Mouse (Mus musculus) embryonic facial prominence, embryonic 12.5 days (tissue): ENCODE results near the gene Rims4. TPM values are rescaled to one million over a fixed set of nuclear protein-coding genes. Genes with fewer than 3 reads are reported as not detected.

Experiments used
- ATAC-seq: fragments of 200-750 bp; cut with Nextera tagmentation; 2 replicates; pipeline ENCODE4 v1.8.0; 2017; ENCODE audit not compliant: insufficient number of reproducible peaks, insufficient read depth, low FRiP score, low TSS enrichment
- H3K27ac ChIP-seq: fragments of 300-500 bp; sonication (generic); 2 replicates; pipeline ENCODE4 v1.5.1; 2016; ENCODE audit warnings: mild to moderate bottlenecking
- H3K27me3 ChIP-seq: fragments of 300-500 bp; sonication (generic); 2 replicates; pipeline ENCODE4 v1.6.1; 2016; ENCODE audit warnings: mild to moderate bottlenecking, moderate library complexity
- H3K36me3 ChIP-seq: fragments of 300-500 bp; sonication (generic); 2 replicates; pipeline ENCODE4 v1.6.1; 2016; ENCODE audit warnings: mild to moderate bottlenecking
- H3K4me1 ChIP-seq: fragments of 300-500 bp; sonication (generic); 2 replicates; pipeline ENCODE4 v1.6.1; 2016
- H3K4me2 ChIP-seq: fragments of 300-500 bp; sonication (generic); replicated peaks from 2 replicates; pipeline ENCODE4 v1.6.1; 2016; ENCODE audit warnings: mild to moderate bottlenecking, moderate library complexity
- H3K4me3 ChIP-seq: fragments of 300-500 bp; sonication (generic); 2 replicates; pipeline ENCODE4 v1.5.1; 2016; ENCODE audit warnings: mild to moderate bottlenecking
- H3K9ac ChIP-seq: fragments of 300-500 bp; sonication (generic); 2 replicates; pipeline ENCODE4 v1.6.1; 2016; ENCODE audit warnings: mild to moderate bottlenecking, moderate library complexity
- H3K9me3 ChIP-seq: fragments of 300-500 bp; sonication (generic); 2 replicates; pipeline ENCODE4 v1.6.1; 2016; ENCODE audit warnings: mild to moderate bottlenecking, moderate library complexity
- WGBS: fragments of 180-500 bp; shearing (Covaris S2); methylation state at CpG from one replicate; pipeline ENCODE4 v1.1.7; 2016; 5-methylcytosine and 5-hydroxymethylcytosine counted together
- polyA plus RNA-seq: library from polyadenylated mRNA; unstranded; fragments of >200 nt; fragmentation: Nextera tagmentation; extraction: Ambion mirVana; gene quantifications from 2 replicates; pipeline ENCODE4 v1.2.1, GENCODE M21; 2016

Rims4 gene
- polyA plus RNA-seq, 1 experiment from 2014 or later = 0.73 TPM

GRCm38 (mm10) chr2:163889411-163889810, 29.1 kb downstream of the Rims4 start:
- 34% methylated on average over 6 of the region's 6 CpGs for WGBS
- Histone ChIP-seq H3K9ac (no peak overlapping the region), H3K36me3 (no peaks in the 10 kb centered on the region), H3K27me3 (no peaks in the 10 kb centered on the region), H3K4me2 (no peak overlapping the region), H3K4me3 (no peak overlapping the region), H3K9me3 (no peaks in the 10 kb centered on the region), H3K27ac (no peak overlapping the region), H3K4me1 (no peaks in the 10 kb centered on the region)
- ATAC-seq = no peak

DNA sequence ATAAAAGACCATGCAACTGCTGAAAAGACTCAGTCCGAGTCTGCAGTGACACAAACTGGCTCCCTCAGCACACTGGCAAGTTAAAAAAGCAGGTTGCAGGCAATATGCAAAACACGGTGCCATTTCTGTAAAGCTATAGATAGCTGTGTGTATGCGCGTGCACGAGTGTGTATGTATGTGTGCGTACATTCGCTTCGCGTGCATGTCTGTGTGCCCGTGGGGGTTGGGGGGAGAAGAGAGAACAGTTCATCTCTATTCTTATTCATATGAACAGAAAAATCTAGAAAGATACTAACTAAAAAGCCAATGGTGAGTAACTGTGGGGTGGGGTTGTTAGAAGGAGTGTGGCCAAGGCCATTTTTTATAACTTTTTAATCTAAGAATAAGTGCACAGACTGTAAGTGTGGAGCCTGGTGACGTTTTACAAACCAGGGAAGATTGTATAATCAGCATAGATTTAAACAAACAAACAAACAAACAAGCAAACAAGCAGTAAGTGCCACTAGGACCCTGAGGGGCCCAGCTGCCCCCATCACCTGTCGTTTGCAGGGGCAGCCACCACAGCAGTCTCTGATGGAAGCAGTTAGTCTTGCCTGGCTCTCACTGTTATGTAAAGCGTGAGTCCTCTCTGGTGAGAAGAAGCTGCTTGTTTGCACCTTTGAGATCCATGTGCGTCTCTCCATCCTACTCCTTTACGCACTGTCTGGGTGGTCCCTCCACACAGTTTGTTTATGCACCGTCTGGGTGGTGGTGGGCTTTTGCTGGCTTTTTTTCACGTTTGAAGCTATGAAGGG, 35.4 kb downstream of the Rims4 start:
- no peak overlapping the region for H3K4me2 ChIP-seq
- ATAC-seq = no peak
- H3K4me3 ChIP-seq = no peak overlapping the region
- 71% methylated on average over 17 of the region's 17 CpGs for WGBS
- no peak overlapping the region for H3K27ac ChIP-seq
- no peaks in the 10 kb centered on the region for H3K36me3 ChIP-seq
- H3K9me3 ChIP-seq = no peaks in the 10 kb centered on the region
- no peaks in the 10 kb centered on the region for H3K27me3 ChIP-seq
- H3K9ac ChIP-seq = no peak overlapping the region
- no peaks in the 10 kb centered on the region for H3K4me1 ChIP-seq

DNA sequence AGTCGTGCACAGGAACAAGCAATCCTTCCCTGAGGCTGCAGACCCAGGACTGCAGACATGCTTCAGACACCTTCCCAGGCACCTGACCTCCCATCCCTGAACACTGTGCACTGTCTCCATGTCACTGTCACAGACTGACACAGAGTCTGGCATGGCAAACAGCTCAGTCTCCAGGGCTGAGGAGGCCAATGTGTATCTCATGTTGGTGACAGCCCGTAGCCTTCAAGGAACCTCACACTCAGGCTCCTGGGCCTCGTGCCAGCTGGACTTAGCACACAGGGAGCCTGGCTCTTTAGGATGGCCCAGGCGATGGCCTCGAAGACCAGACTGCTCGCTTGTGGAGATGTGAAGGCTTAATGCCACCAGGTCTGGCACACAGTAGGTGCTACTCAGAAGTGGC, 37.6 kb downstream of the Rims4 start:
- no peak overlapping the region for H3K4me2 ChIP-seq
- no peaks in the 10 kb centered on the region for H3K4me1 ChIP-seq
- H3K36me3 ChIP-seq = no peaks in the 10 kb centered on the region
- H3K9me3 ChIP-seq = no peaks in the 10 kb centered on the region
- no peaks in the 10 kb centered on the region for H3K27me3 ChIP-seq
- no peak for ATAC-seq
- no peak overlapping the region for H3K27ac ChIP-seq
- H3K9ac ChIP-seq = no peak overlapping the region
- no peak overlapping the region for H3K4me3 ChIP-seq
- 88% methylated on average over 6 of the region's 6 CpGs for WGBS

DNA sequence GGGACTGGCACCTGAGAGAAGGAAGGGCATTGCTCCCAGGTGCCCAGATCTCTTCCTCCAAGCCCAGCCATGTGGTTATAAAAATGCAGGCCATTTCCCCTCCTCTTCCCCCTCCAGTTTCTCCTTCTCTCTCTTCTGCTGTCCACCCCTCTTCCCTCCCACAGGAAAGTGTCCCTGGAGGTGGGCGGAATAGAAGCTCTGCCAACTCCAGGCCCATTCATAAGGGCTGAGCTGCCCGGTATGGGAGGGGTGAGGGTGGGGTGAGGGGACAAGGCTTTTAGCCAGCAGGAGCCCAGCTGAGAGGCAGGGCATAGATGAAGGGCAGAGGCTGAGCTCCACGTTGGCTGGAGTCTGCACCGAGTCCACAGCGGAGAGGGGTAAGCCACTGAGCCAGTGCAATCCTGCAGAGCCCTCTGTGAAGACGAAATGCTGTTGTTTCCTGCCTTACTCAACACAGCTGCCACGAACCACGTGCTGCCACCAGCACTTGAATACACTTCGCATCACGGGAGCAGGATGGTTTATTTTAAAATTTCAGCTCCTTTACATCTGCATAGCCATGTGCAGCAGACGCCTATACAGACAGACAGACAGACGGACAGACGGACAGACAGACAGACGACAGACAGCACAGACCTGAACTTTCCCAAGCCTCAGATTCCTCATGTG, 41.5 kb downstream of the Rims4 start:
- ATAC-seq = no peak
- Histone ChIP-seq H3K4me3 (no peak overlapping the region), H3K27me3 (no peaks in the 10 kb centered on the region), H3K9ac (no peak overlapping the region), H3K27ac (no peak overlapping the region), H3K4me2 (no peak overlapping the region), H3K9me3 (no peaks in the 10 kb centered on the region), H3K4me1 (no peaks in the 10 kb centered on the region), H3K36me3 (no peaks in the 10 kb centered on the region)
- WGBS = 72% methylated on average over 14 of the region's 14 CpGs

DNA sequence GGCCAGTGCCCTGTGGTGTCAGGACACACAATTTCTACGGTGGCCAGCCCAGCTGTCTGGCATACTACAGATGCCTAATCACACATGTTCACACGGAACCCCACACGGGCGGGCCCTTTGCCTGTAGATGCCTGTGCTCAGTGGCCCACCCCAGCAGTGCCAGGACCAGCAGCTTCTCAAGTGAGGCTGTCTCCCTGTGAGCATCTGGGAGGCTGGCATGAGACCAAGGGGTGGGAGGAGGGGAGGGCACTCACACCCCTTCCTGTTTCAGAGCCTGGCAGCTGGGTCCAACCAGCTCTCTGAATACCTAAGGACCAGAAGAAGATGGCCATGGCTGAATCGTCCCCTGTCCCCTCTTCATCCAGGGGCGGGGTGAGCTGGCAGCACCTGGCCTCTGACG, 43.0 kb downstream of the Rims4 start:
- H3K9ac ChIP-seq = no peak overlapping the region
- no peak overlapping the region for H3K4me3 ChIP-seq
- H3K4me1 ChIP-seq = no peaks in the 10 kb centered on the region
- no peaks in the 10 kb centered on the region for H3K9me3 ChIP-seq
- H3K27ac ChIP-seq = no peak overlapping the region
- WGBS = 80% methylated on average over 7 of the region's 7 CpGs
- no peak overlapping the region for H3K4me2 ChIP-seq
- no peaks in the 10 kb centered on the region for H3K27me3 ChIP-seq
- no peak for ATAC-seq
- H3K36me3 ChIP-seq = no peaks in the 10 kb centered on the region

DNA sequence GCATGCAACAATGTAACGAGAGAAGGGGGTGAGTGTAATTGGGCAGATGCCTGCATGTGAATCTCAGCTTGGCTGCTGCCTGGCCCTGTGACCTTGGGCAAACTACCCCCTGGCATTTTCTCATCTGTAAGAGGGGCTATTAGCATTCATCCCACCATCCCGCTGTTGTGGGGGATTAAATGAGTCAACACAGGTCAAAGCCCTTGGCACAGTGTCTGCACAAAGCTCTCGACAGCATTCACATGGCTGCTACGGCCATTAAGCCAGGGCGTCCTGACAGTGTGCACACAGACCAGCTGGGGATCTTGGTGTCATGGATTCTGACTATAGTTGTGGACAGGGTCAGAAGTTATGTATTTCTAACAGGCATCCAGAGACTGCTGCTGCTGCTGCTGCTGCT, 43.6 kb downstream of the Rims4 start:
- Histone ChIP-seq H3K36me3 (no peaks in the 10 kb centered on the region), H3K4me3 (no peak overlapping the region), H3K9ac (no peak overlapping the region), H3K27ac (no peak overlapping the region), H3K9me3 (no peaks in the 10 kb centered on the region), H3K4me1 (no peaks in the 10 kb centered on the region), H3K27me3 (no peaks in the 10 kb centered on the region), H3K4me2 (no peak overlapping the region)
- no peak for ATAC-seq
- WGBS = 38% methylated on average over 5 of the region's 5 CpGs

DNA sequence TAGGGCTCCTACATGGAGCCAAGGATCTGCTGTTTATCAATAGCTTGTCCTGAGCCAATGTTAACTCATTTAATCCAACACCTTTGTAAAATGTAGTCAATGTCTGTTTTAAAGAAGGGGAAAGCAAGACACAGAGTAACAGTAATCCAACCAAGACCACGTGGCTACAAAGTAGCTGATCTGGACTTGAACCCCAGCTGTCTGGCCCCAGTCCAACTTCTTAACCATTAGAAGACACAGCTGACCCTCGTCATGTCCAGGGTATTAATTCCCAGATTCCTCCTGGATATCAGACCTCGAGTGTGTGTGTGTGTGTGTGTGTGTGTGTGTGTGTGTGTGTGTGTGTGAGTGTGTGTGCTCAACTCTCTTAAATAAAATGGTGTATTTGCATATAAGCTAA, 46.6 kb downstream of the Rims4 start:
- H3K36me3 ChIP-seq = no peaks in the 10 kb centered on the region
- no peak overlapping the region for H3K9ac ChIP-seq
- 48% methylated on average over 3 of the region's 3 CpGs for WGBS
- no peaks in the 10 kb centered on the region for H3K27me3 ChIP-seq
- H3K4me1 ChIP-seq = no peaks in the 10 kb centered on the region
- no peak overlapping the region for H3K4me2 ChIP-seq
- H3K27ac ChIP-seq = no peak overlapping the region
- no peak overlapping the region for H3K4me3 ChIP-seq
- ATAC-seq = no peak
- H3K9me3 ChIP-seq = no peaks in the 10 kb centered on the region

DNA sequence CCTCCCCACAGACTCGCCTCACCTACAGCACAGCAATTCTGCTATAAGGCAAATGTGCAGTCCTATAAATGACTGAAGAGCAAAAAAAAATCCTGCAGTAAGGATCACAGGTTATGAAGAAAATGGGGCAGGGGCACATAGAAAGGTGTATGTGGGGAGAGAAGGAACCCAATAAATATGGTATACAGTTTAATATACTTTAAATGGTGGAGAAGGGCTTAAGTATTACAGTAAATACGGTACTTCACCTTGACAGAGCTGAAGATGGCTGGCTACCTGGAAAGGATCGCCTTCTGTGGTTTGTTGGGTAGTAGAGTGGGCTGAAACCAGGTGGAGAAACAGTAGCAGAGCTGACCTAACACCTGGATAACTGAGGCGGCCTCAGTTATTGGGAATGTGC, 47.2 kb downstream of the Rims4 start:
- Histone ChIP-seq H3K9ac (no peak overlapping the region), H3K4me1 (no peaks in the 10 kb centered on the region), H3K4me3 (no peak overlapping the region), H3K27me3 (no peaks in the 10 kb centered on the region), H3K9me3 (no peaks in the 10 kb centered on the region), H3K36me3 (no peaks in the 10 kb centered on the region), H3K27ac (no peak overlapping the region), H3K4me2 (no peak overlapping the region)
- ATAC-seq = no peak
- 81% methylated on average over 4 of the region's 4 CpGs for WGBS

DNA sequence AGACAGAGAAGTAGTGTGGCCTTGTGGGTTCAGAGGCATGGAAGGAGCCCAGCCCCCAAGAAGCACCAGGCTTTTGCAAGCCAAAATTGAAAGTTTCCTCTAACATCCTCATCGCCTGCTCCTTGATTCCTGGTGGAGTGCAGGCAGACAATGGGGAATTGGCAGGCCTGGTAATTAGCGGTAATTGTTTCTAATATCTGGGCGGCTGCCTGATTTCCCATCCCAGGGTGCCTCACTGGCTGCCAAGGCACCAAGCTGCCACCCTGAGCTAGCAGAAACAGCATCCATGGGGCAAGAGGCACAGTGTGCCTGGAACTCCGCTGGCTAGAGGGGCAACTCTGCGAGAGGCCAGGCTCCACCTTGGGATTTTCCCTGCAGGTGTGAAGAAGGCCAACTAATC, 48.7 kb downstream of the Rims4 start:
- 51% methylated on average over 5 of the region's 5 CpGs for WGBS
- Histone ChIP-seq H3K36me3 (no peaks in the 10 kb centered on the region), H3K9ac (no peak overlapping the region), H3K27ac (no peak overlapping the region), H3K4me2 (no peak overlapping the region), H3K4me1 (no peaks in the 10 kb centered on the region), H3K27me3 (no peaks in the 10 kb centered on the region), H3K4me3 (no peak overlapping the region), H3K9me3 (no peaks in the 10 kb centered on the region)
- no peak for ATAC-seq

- H3K27me3 ChIP-seq = peaks cover 10% of the 10 kb centered on the region; the same call in 1 of the 2 replicates
- no peak overlapping the region for H3K4me2 ChIP-seq
- no peak for ATAC-seq
Measured at GRCm38 (mm10) chr2:163866061-163866460, 52.4 kb downstream of the Rims4 start.

GRCm38 (mm10) chr2:163865311-163865710, 53.2 kb downstream of the Rims4 start:
- no peak overlapping the region for H3K4me3 ChIP-seq
- no peak overlapping the region for H3K27ac ChIP-seq
- no peaks in the 10 kb centered on the region for H3K4me1 ChIP-seq
- no peak overlapping the region for H3K9ac ChIP-seq
- no peak overlapping the region for H3K4me2 ChIP-seq
- no peaks in the 10 kb centered on the region for H3K9me3 ChIP-seq
- ATAC-seq = no peak
- peaks cover 10% of the 10 kb centered on the region; the same call in 1 of the 2 replicates for H3K27me3 ChIP-seq
- H3K36me3 ChIP-seq = no peaks in the 10 kb centered on the region
- 90% methylated on average over 5 of the region's 5 CpGs for WGBS

More at GRCm38 (mm10) chr2:163866061-163866460, 52.4 kb downstream of the Rims4 start:
- Histone ChIP-seq H3K4me3 (no peak overlapping the region), H3K9ac (no peak overlapping the region), H3K36me3 (no peaks in the 10 kb centered on the region), H3K9me3 (no peaks in the 10 kb centered on the region), H3K27ac (no peak overlapping the region), H3K4me1 (no peaks in the 10 kb centered on the region)
- 72% methylated on average over 9 of the region's 9 CpGs for WGBS

GRCm38 (mm10) chr2:163858254-163858947, 60.1 kb downstream of the Rims4 start:
- 15% methylated on average over 50 of the region's 50 CpGs for WGBS
- Histone ChIP-seq H3K9ac (no peak overlapping the region), H3K4me1 (peaks cover 5% of the 10 kb centered on the region; the same call in 1 of the 2 replicates), H3K4me2 (peak overlapping the region; percentile 31; the same call in 1 of the 2 replicates), H3K36me3 (no peaks in the 10 kb centered on the region), H3K27me3 (peaks cover 73% of the 10 kb centered on the region), H3K27ac (no peak overlapping the region), H3K9me3 (no peaks in the 10 kb centered on the region), H3K4me3 (no peak overlapping the region)
- ATAC-seq = peak; percentile 42
